In genomic region chr7:90073865-90074264, GRCm38 (mm10) we compare ENCODE assay signal across 12 mouse cellular contexts.
"Had no signal": no experiment of that assay in that cellular context is flagged by ENCODE, and none has a peak within 500 bp of the region (broad histone marks: within the 10 kb centered on the region; RNA-seq: fewer than 3 reads in every experiment).

No protein-coding gene starts in this region.

- H3K36me3 ChIP-seq: limb, embryonic 10.5 days; limb, embryonic 13.5 days had no signal

- H3K4me1 ChIP-seq: limb, embryonic 10.5 days; limb, embryonic 13.5 days had no signal

- H3K9me3 ChIP-seq: limb, embryonic 10.5 days; limb, embryonic 13.5 days; megakaryocyte, embryonic 14.5 days had no signal

- DNase-seq: kidney, adult 18-20 months; lung, embryonic 14.5 days; lung, postnatal 36 days; midbrain, embryonic 14.5 days had no signal

- H3K4me2 ChIP-seq: limb, embryonic 13.5 days; lung, embryonic 14.5 days; midbrain, embryonic 11.5 days had no signal

- H3K9ac ChIP-seq: limb, embryonic 13.5 days; lung, embryonic 14.5 days had no signal

- H3K4me3 ChIP-seq: limb, embryonic 10.5 days; limb, embryonic 13.5 days; megakaryocyte, embryonic 14.5 days had no signal

- H3K27me3 ChIP-seq: limb, embryonic 13.5 days had no signal

- H3K27ac ChIP-seq: limb, embryonic 10.5 days; limb, embryonic 13.5 days; stomach, postnatal 0 days had no signal

- ATAC-seq: inflammation-experienced regulatory T-cells, adult 6 months; intestine, embryonic 16.5 days; lung, postnatal 0 days had no signal
